Mouse (Mus musculus) small intestine, adult 2 months (tissue): ENCODE data around the gene Rnf10. TPM values are rescaled to one million over a fixed set of nuclear protein-coding genes. Genes with fewer than 3 reads are reported as not detected.

Source experiments
- H3K27ac ChIP-seq: fragments of 200-500 bp; 2 replicates; pipeline ENCODE4 v1.5.1; 2012; ENCODE audit warnings: low read depth, low read length, control low read depth, inconsistent platforms; ENCODE audit not compliant: insufficient read depth
- H3K27me3 ChIP-seq: fragments of 200-500 bp; 2 replicates; pipeline ENCODE4 v1.6.1; 2012; ENCODE audit warnings: mild to moderate bottlenecking, moderate library complexity, low read length, inconsistent platforms; ENCODE audit not compliant: control insufficient read depth, insufficient read depth
- H3K36me3 ChIP-seq: fragments of 200-500 bp; 2 replicates; pipeline ENCODE4 v1.6.1; 2012; ENCODE audit warnings: mild to moderate bottlenecking, low read length, control low read depth, inconsistent platforms; ENCODE audit not compliant: control insufficient read depth, insufficient read depth
- H3K4me1 ChIP-seq: fragments of 200-500 bp; 2 replicates; pipeline ENCODE4 v1.6.1; 2012; ENCODE audit warnings: low read length, inconsistent platforms, mixed read lengths; ENCODE audit not compliant: control insufficient read depth, insufficient read depth, insufficient read length
- H3K4me3 ChIP-seq: fragments of 200-500 bp; 2 replicates; pipeline ENCODE4 v1.5.1; 2012; ENCODE audit warnings: low read depth, mild to moderate bottlenecking, control low read depth, inconsistent platforms, low read length, moderate library complexity
- CTCF ChIP-seq: fragments of 200-500 bp; IDR thresholded peaks from 2 replicates; pipeline ENCODE4 v1.5.1; 2012; ENCODE audit warnings: low read depth, mild to moderate bottlenecking, control low read depth, inconsistent platforms, low read length, moderate library complexity, mixed read lengths; ENCODE audit not compliant: insufficient replicate concordance, insufficient read length; ENCODE audit errors: extremely low read depth
- POLR2A ChIP-seq: fragments of 200-500 bp; IDR thresholded peaks from 2 replicates; pipeline ENCODE4 v1.6.1; 2012; ENCODE audit warnings: low read depth, mild to moderate bottlenecking, control low read depth, inconsistent platforms, low read length, moderate library complexity
- WGBS: fragments of 180-500 bp; shearing (Covaris S2); methylation state at CpG from one replicate; pipeline ENCODE4 v1.1.7; 2018; 5-methylcytosine and 5-hydroxymethylcytosine counted together
- polyA plus RNA-seq: library from polyadenylated mRNA; depleted of rRNA; stranded (reverse); fragments of >200 nt; gene quantifications from 2 replicates; pipeline ENCODE4 v1.2.3, GENCODE M21; 2012; rRNA removed

Rnf10 gene
- polyA plus RNA-seq, 1 experiment = 148 TPM

DNA sequence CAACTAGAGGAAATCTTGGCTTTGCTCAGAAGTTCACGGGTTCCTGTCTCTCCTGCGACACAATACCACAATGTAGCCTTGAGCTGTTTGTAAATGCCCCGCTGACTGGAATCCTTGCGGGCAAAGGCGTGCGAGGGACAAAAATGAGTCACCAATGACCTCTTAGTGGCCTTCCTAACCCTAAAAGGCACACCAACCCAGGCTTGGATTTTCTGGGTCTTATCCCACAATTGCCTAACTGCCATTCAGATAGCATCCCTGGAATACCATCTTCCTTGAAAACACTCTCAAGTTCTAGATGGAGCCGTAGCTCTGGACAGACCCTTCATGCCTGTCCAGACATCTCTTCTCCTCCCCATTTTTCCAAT lies 79.9 kb downstream of the Rnf10 start:
- Histone ChIP-seq H3K4me1 (peaks cover 4% of the 10 kb centered on the region), H3K36me3 (no peaks in the 10 kb centered on the region), H3K4me3 (no peak overlapping the region), H3K27ac (no peak overlapping the region), H3K27me3 (peaks cover 34% of the 10 kb centered on the region)
- WGBS = 22% methylated on average over 7 of the region's 7 CpGs
- TF ChIP-seq CTCF (no peak), POLR2A (no peak)

DNA sequence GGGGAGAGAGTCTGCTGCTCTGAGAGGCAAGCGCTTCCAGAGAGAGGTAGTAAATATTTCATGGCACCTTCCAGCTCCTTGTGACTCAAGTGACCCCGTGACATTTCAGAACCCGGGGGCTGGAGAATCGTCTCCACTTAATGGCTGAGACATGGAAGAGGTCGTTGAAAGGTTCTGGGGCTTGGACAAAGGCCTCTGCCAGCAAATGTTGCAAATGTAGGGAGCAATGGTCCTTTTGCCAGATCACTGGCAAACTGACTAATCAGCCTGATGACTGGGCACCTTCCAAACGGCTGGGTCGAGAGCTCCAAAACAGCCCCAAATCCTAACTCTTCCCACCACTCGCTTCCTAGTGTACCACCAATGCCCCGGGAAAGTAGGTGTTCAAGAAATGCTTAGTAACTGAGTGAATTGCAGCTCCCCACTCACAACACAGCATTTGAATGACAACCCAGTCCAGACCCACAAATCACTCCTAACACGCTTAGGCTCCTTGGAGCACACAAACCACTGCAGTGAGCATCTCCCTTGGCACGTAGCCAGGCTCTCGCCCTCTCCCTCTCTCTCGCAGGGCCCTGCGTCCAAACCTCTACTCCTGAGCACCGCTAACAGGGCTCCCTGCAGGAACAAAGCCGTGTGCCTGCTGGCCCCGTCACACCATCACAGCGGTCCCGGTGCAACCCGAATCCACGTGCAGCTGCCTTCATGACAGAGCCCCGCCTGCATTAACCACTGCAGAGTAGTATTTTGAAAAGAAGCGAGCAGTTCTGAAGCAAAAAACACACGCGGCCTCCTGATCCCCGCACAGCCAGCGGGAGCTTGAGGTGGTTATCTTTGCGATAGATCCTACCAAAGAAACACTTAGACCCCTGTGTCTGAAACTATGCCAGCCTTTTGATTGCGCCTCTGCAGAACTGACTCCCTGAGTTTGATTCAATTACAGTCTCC lies 80.5 kb downstream of the Rnf10 start:
- WGBS = 16% methylated on average over 29 of the region's 29 CpGs
- H3K36me3 ChIP-seq = no peaks in the 10 kb centered on the region
- H3K4me1 ChIP-seq = peaks cover 8% of the 10 kb centered on the region
- peaks cover 34% of the 10 kb centered on the region for H3K27me3 ChIP-seq
- TF ChIP-seq CTCF = no peak
- TF ChIP-seq POLR2A = no peak
- H3K27ac ChIP-seq = no peak overlapping the region
- no peak overlapping the region for H3K4me3 ChIP-seq

Other genes with a start within 250 kb of the Rnf10 start
- not detected in 2 replicates for gene Gm10401, start 174.6 kb downstream of the Rnf10 start, polyA plus RNA-seq
- gene Acads, start 153.6 kb downstream of the Rnf10 start, polyA plus RNA-seq = 63.3 and 95.9 TPM in 2 replicates
- gene Unc119b, start 137.9 kb downstream of the Rnf10 start, polyA plus RNA-seq = 16.9 and 26.5 TPM in 2 replicates
- gene Mlec, start 114.7 kb downstream of the Rnf10 start, polyA plus RNA-seq = 56.0 and 78.3 TPM in 2 replicates
- gene Cabp1, start 78.5 kb downstream of the Rnf10 start, polyA plus RNA-seq = 0.89 and 1.0 TPM in 2 replicates
- gene Pop5, start 37.1 kb downstream of the Rnf10 start, polyA plus RNA-seq = 68.6 and 74.5 TPM in 2 replicates
- gene Coq5, start 6.8 kb upstream of the Rnf10 start, polyA plus RNA-seq = 4.8 and 6.6 TPM in 2 replicates
- gene Dynll1, start 28.1 kb upstream of the Rnf10 start, polyA plus RNA-seq = 54.5 and 78.1 TPM in 2 replicates
- gene Srsf9, start 54.3 kb upstream of the Rnf10 start, polyA plus RNA-seq = 16.9 and 38.0 TPM in 2 replicates
- 3.3 and 6.0 TPM in 2 replicates for gene Gatc, start 68.3 kb upstream of the Rnf10 start, polyA plus RNA-seq
- 3.2 and 5.9 TPM in 2 replicates for gene Triap1, start 68.3 kb upstream of the Rnf10 start, polyA plus RNA-seq
- gene Cox6a1, start 76.1 kb upstream of the Rnf10 start, polyA plus RNA-seq = 6,016 and 7,190 TPM in 2 replicates
- gene Msi1, start 156.7 kb upstream of the Rnf10 start, polyA plus RNA-seq = 4.6 and 9.0 TPM in 2 replicates
- gene Pla2g1b, start 193.4 kb upstream of the Rnf10 start, polyA plus RNA-seq = 5.2 and 2,024 TPM in 2 replicates
- 9.9 and 13.6 TPM in 2 replicates for gene Sirt4, start 211.8 kb upstream of the Rnf10 start, polyA plus RNA-seq
- 65.1 and 136 TPM in 2 replicates for gene Pxn, start 233.8 kb upstream of the Rnf10 start, polyA plus RNA-seq